Mouse (Mus musculus): ENCODE measurements around the gene Gab3.
A peak's percentile ranks its signal among the peaks of the same experiment; 100 is the strongest.
"Not testable (repeated sequence)": the region's sequence is repeated elsewhere in the genome, so short reads cannot be mapped to it uniquely, and the experiment has no call there.

The Gab3 gene

DNA sequence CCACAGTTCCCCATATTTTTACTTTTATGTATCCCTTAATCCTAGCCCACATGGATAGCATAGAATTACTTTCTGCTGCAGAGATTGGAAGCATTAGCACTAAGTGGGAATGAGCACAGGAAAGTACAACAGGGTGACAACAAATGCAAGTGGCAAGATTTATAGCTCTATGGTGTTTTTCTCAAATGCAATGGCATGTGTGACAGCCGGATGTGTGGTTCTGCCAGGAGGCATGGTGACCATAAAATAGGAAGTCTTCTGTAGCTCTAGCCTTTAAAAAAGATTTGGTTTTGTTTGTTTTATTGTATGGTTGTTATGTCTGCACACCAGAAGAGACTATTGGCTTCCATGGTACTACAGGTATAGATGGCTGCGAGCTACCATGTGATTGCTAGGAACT, 50.1 kb downstream of the Gab3 start:
- DNase-seq (ENCODE audit: low spot score in 2 of 2): no peak

DNA sequence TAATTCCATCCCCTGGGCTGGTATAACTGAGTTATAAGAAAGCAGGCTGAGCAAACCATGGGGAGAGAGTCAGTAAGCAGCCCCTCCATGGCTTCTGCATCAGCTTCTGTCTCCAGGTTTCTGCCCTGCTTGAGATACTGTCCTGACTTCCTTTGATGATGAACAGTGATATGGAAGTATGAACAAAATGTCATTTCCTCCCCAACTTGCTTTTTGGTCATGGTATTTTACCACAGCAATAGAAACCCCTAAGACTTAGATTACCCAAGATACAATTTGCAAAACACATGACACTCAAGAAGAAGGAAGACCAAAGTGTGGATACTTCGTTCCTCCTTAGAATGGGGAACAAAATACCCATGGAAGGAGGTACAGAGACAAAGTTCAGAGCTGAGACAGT, 51.2 kb downstream of the Gab3 start:
- not testable (repeated sequence) for DNase-seq (ENCODE audit: low spot score in 2 of 2)

DNA sequence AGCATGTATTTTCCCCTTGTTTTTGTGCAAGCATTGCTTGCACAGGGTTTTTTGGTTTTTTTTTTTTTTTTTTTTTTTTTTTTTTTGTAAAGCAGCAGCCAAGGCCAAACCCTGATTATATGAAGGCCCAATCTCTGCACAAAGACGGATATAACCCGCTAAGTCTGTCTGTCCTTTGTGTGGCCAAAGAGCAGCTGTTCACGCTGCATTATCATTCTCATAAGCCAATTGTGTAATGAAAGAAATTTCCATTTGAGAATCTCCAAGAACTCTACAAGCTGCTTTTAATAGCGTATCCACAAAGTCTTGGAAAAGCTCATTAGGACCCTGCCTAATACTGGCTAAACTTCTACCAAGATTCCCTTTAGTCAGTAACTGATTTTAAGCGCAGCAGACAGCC, 101.5 kb downstream of the Gab3 start:
- no peak for DNase-seq (ENCODE audit: low spot score in 2 of 2)

DNA sequence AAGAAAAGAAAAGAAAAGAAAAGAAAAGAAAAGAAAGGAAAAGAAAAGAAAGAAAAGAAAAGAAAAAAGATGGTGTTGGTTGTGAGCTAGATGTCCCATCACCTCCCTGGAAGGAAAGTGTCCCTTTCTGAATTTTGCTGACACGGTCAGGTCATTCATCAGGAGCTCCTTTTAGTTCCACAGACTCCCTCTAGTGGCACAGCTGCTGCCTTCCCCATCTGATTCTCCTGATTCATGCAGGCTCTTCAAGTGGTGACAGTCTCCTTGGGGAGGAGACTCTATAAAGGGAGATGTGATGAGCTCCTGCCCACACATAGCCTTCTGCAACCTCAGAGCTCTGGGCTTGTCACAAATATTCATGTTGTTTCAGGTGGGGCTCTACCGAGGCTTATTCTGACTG, 122.4 kb downstream of the Gab3 start:
- peak; percentile 6 to 8 for DNase-seq (ENCODE audit: low spot score in 2 of 2)

DNA sequence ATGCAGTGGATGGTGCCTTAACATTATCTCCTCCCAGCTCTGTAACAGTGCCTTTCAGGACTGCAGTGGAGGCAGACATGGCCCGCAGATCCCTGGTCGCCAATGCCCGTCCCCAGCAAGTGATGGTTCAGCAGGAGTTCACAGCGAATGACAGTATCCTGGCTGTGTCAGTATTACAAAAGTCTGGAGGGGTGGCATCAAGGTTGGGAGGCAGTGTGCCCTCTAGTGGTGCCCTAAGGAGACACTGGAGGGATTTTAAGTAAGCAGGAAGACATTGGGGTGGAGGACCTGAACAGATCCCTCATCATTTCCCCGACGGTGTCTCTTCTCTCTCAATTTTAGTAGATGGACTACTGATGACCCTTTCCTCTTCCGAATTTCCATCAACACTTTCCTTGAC, 126.1 kb downstream of the Gab3 start:
- not testable (repeated sequence) for DNase-seq (ENCODE audit: low spot score in 2 of 2)

All from right cerebral cortex, postnatal 36 days (tissue).